Mouse (Mus musculus): ENCODE results near the gene 2700081O15Rik. TPM values are rescaled to one million over a fixed set of nuclear protein-coding genes. Genes with fewer than 3 reads are reported as not detected.

2700081O15Rik gene
- polyA plus RNA-seq, 1 experiment from 2014 or later, result 15.1 TPM

- ATAC-seq (ENCODE audit: insufficient read depth, low FRiP score, low TSS enrichment) (no peak), DNase-seq (ENCODE audit: low spot score) (no peak)
- Histone ChIP-seq H3K36me3 (ENCODE audit: control insufficient read depth, insufficient read depth, low read length) (no peaks in the 10 kb centered on the region), H3K9me3 (ENCODE audit: control insufficient read depth, low read length) (no peaks in the 10 kb centered on the region), H3K4me2 (ENCODE audit: low read depth) (no peak overlapping the region), H3K9ac (ENCODE audit: low read length) (no peak overlapping the region), H3K4me3 (ENCODE audit: low read depth, low read length) (no peak overlapping the region), H3K27me3 (ENCODE audit: control insufficient read depth, insufficient read depth, low read length) (no peaks in the 10 kb centered on the region), H3K27ac (ENCODE audit: low read depth, low read length) (no peak overlapping the region), H3K4me1 (ENCODE audit: control insufficient read depth, insufficient read depth, low read length) (no peaks in the 10 kb centered on the region)
- 93% methylated on average over 2 of the region's 2 CpGs for WGBS
Measured at GRCm38 (mm10) chr19:7445105-7445504, 27.7 kb downstream of the 2700081O15Rik start.

- H3K9me3 ChIP-seq (ENCODE audit: control insufficient read depth, low read length), result no peaks in the 10 kb centered on the region
- no peak overlapping the region for H3K27ac ChIP-seq (ENCODE audit: low read depth, low read length)
- H3K4me1 ChIP-seq (ENCODE audit: control insufficient read depth, insufficient read depth, low read length), result no peaks in the 10 kb centered on the region
- H3K4me2 ChIP-seq (ENCODE audit: low read depth), result no peak overlapping the region
- no peaks in the 10 kb centered on the region for H3K36me3 ChIP-seq (ENCODE audit: control insufficient read depth, insufficient read depth, low read length)
- DNase-seq (ENCODE audit: low spot score), result no peak
- ATAC-seq (ENCODE audit: insufficient read depth, low FRiP score, low TSS enrichment), result no peak
- H3K9ac ChIP-seq (ENCODE audit: low read length), result no peak overlapping the region
- 74% methylated on average over 1 of the region's 1 CpGs for WGBS
- no peak overlapping the region for H3K4me3 ChIP-seq (ENCODE audit: low read depth, low read length)
- no peaks in the 10 kb centered on the region for H3K27me3 ChIP-seq (ENCODE audit: control insufficient read depth, insufficient read depth, low read length)
Measured at GRCm38 (mm10) chr19:7445596-7445995, 28.2 kb downstream of the 2700081O15Rik start.

- no peak overlapping the region for H3K27ac ChIP-seq (ENCODE audit: low read depth, low read length)
- H3K36me3 ChIP-seq (ENCODE audit: control insufficient read depth, insufficient read depth, low read length), result no peaks in the 10 kb centered on the region
- H3K4me2 ChIP-seq (ENCODE audit: low read depth), result no peak overlapping the region
- 70% methylated on average over 2 of the region's 2 CpGs for WGBS
- no peak for ATAC-seq (ENCODE audit: insufficient read depth, low FRiP score, low TSS enrichment)
- no peaks in the 10 kb centered on the region for H3K27me3 ChIP-seq (ENCODE audit: control insufficient read depth, insufficient read depth, low read length)
- no peak overlapping the region for H3K4me3 ChIP-seq (ENCODE audit: low read depth, low read length)
- H3K9me3 ChIP-seq (ENCODE audit: control insufficient read depth, low read length), result no peaks in the 10 kb centered on the region
- H3K4me1 ChIP-seq (ENCODE audit: control insufficient read depth, insufficient read depth, low read length), result no peaks in the 10 kb centered on the region
- DNase-seq (ENCODE audit: low spot score), result no peak
- H3K9ac ChIP-seq (ENCODE audit: low read length), result no peak overlapping the region
Measured at GRCm38 (mm10) chr19:7456803-7457202, 39.4 kb downstream of the 2700081O15Rik start.

DNA sequence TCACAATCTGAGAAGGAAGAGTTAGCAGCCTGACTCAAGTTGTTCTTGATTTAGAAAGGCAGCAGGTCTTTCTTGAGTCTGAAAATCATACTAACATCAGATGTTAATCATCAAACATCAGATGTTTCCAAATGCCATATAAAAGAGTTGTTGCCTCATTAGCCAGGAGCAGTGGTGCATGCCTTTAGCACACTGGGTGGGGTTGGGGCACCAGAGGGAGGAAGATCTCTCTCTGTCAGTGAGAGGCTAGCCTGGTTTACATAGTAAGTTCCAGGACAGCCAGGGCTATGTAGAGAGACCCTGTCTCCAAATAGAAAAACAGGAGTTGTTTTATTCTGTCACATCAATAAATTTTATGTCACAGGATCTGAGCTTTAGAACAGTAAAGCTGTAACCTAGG is 41.5 kb downstream of the 2700081O15Rik start:
- H3K27ac ChIP-seq (ENCODE audit: low read depth, low read length), result no peak overlapping the region
- H3K36me3 ChIP-seq (ENCODE audit: control insufficient read depth, insufficient read depth, low read length), result no peaks in the 10 kb centered on the region
- no peak overlapping the region for H3K4me3 ChIP-seq (ENCODE audit: low read depth, low read length)
- H3K4me2 ChIP-seq (ENCODE audit: low read depth), result no peak overlapping the region
- ATAC-seq (ENCODE audit: insufficient read depth, low FRiP score, low TSS enrichment), result no peak
- no peak overlapping the region for H3K9ac ChIP-seq (ENCODE audit: low read length)
- DNase-seq (ENCODE audit: low spot score), result no peak
- H3K4me1 ChIP-seq (ENCODE audit: control insufficient read depth, insufficient read depth, low read length), result no peaks in the 10 kb centered on the region
- H3K9me3 ChIP-seq (ENCODE audit: control insufficient read depth, low read length), result no peaks in the 10 kb centered on the region
- H3K27me3 ChIP-seq (ENCODE audit: control insufficient read depth, insufficient read depth, low read length), result no peaks in the 10 kb centered on the region

DNA sequence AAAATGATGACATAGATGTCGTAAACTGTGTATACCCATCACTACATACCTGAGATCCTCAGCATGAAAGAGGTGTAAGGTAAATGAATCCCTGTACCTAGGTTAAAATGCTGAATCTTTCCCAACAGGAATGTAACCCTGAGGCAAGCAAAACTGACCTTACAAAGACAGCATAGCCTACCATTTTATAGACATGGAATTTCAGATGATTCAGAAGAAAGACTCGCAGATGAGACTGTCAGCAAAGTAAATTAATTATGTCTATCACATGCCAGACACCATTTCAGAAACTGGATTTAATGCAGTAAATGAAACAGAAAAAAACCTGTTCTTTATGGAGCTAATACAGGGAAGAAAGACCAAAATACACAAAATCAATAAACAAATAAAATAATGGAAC is 41.9 kb downstream of the 2700081O15Rik start:
- Histone ChIP-seq H3K9me3 (ENCODE audit: control insufficient read depth, low read length) (no peaks in the 10 kb centered on the region), H3K4me2 (ENCODE audit: low read depth) (no peak overlapping the region), H3K27ac (ENCODE audit: low read depth, low read length) (no peak overlapping the region), H3K9ac (ENCODE audit: low read length) (no peak overlapping the region), H3K4me1 (ENCODE audit: control insufficient read depth, insufficient read depth, low read length) (no peaks in the 10 kb centered on the region), H3K4me3 (ENCODE audit: low read depth, low read length) (no peak overlapping the region), H3K27me3 (ENCODE audit: control insufficient read depth, insufficient read depth, low read length) (no peaks in the 10 kb centered on the region), H3K36me3 (ENCODE audit: control insufficient read depth, insufficient read depth, low read length) (no peaks in the 10 kb centered on the region)
- no peak for DNase-seq (ENCODE audit: low spot score)
- ATAC-seq (ENCODE audit: insufficient read depth, low FRiP score, low TSS enrichment), result no peak
- 93% methylated on average over 2 of the region's 2 CpGs for WGBS

GRCm38 (mm10) chr19:7467915-7468314 is 50.5 kb downstream of the 2700081O15Rik start:
- H3K27ac ChIP-seq (ENCODE audit: low read depth, low read length), result no peak overlapping the region
- no peaks in the 10 kb centered on the region for H3K27me3 ChIP-seq (ENCODE audit: control insufficient read depth, insufficient read depth, low read length)
- no peak overlapping the region for H3K4me2 ChIP-seq (ENCODE audit: low read depth)
- no peak for DNase-seq (ENCODE audit: low spot score)
- H3K4me3 ChIP-seq (ENCODE audit: low read depth, low read length), result no peak overlapping the region
- H3K9ac ChIP-seq (ENCODE audit: low read length), result no peak overlapping the region
- H3K4me1 ChIP-seq (ENCODE audit: control insufficient read depth, insufficient read depth, low read length), result no peaks in the 10 kb centered on the region
- H3K36me3 ChIP-seq (ENCODE audit: control insufficient read depth, insufficient read depth, low read length), result no peaks in the 10 kb centered on the region
- no peaks in the 10 kb centered on the region for H3K9me3 ChIP-seq (ENCODE audit: control insufficient read depth, low read length)
- no peak for ATAC-seq (ENCODE audit: insufficient read depth, low FRiP score, low TSS enrichment)

GRCm38 (mm10) chr19:7470643-7471042 is 53.2 kb downstream of the 2700081O15Rik start:
- H3K9me3 ChIP-seq (ENCODE audit: control insufficient read depth, low read length), result no peaks in the 10 kb centered on the region
- H3K36me3 ChIP-seq (ENCODE audit: control insufficient read depth, insufficient read depth, low read length), result no peaks in the 10 kb centered on the region
- WGBS, result 99% methylated on average over 2 of the region's 2 CpGs
- no peak overlapping the region for H3K4me3 ChIP-seq (ENCODE audit: low read depth, low read length)
- ATAC-seq (ENCODE audit: insufficient read depth, low FRiP score, low TSS enrichment), result no peak
- no peak for DNase-seq (ENCODE audit: low spot score)
- H3K9ac ChIP-seq (ENCODE audit: low read length), result no peak overlapping the region
- no peaks in the 10 kb centered on the region for H3K27me3 ChIP-seq (ENCODE audit: control insufficient read depth, insufficient read depth, low read length)
- H3K27ac ChIP-seq (ENCODE audit: low read depth, low read length), result no peak overlapping the region
- H3K4me1 ChIP-seq (ENCODE audit: control insufficient read depth, insufficient read depth, low read length), result no peaks in the 10 kb centered on the region
- no peak overlapping the region for H3K4me2 ChIP-seq (ENCODE audit: low read depth)

Small RNA genes within 50 kb of the gene (microRNA-seq; reads per million reads assigned to microRNA genes)
- 2.6 reads per million, percentile 2 among the genes with 10 or more reads in this experiment for gene Mir6991

Other genes with a start within 250 kb of the 2700081O15Rik start
- 248 and 255 TPM in 2 replicates for gene Otub1, start 211.3 kb upstream of the 2700081O15Rik start, polyA plus RNA-seq (2014; fragmentation: Nextera tagmentation; extraction: Ambion mirVana)
- gene Cox8a, start 200.0 kb upstream of the 2700081O15Rik start, polyA plus RNA-seq (2014; fragmentation: Nextera tagmentation; extraction: Ambion mirVana), result 706 and 761 TPM in 2 replicates
- 83.5 and 90.4 TPM in 2 replicates for gene Naa40, start 176.4 kb upstream of the 2700081O15Rik start, polyA plus RNA-seq (2014; fragmentation: Nextera tagmentation; extraction: Ambion mirVana)
- gene Rcor2, start 150.3 kb upstream of the 2700081O15Rik start, polyA plus RNA-seq (2014; fragmentation: Nextera tagmentation; extraction: Ambion mirVana), result 34.9 and 36.8 TPM in 2 replicates
- 49.6 and 58.4 TPM in 2 replicates for gene Mark2, start 75.8 kb upstream of the 2700081O15Rik start, polyA plus RNA-seq (2014; fragmentation: Nextera tagmentation; extraction: Ambion mirVana)
- 25.6 and 35.1 TPM in 2 replicates for gene Spindoc, start 34.6 kb upstream of the 2700081O15Rik start, polyA plus RNA-seq (2014; fragmentation: Nextera tagmentation; extraction: Ambion mirVana)
- 247 and 255 TPM in 2 replicates for gene Rtn3, start 65.7 kb downstream of the 2700081O15Rik start, polyA plus RNA-seq (2014; fragmentation: Nextera tagmentation; extraction: Ambion mirVana)
- gene Atl3, start 76.4 kb downstream of the 2700081O15Rik start, polyA plus RNA-seq (2014; fragmentation: Nextera tagmentation; extraction: Ambion mirVana), result 7.4 and 9.5 TPM in 2 replicates
- 3.4 and 5.0 TPM in 2 replicates for gene Pla2g16, start 139.8 kb downstream of the 2700081O15Rik start, polyA plus RNA-seq (2014; fragmentation: Nextera tagmentation; extraction: Ambion mirVana)
- gene Lgals12, start 189.6 kb downstream of the 2700081O15Rik start, polyA plus RNA-seq (2014; fragmentation: Nextera tagmentation; extraction: Ambion mirVana), result not detected in 2 replicates
- not detected in 2 replicates for gene Hrasls5, start 194.9 kb downstream of the 2700081O15Rik start, polyA plus RNA-seq (2014; fragmentation: Nextera tagmentation; extraction: Ambion mirVana)